Mouse (Mus musculus) cerebellum, adult 18-20 months (tissue): ENCODE measurements at regions not wholly inside any gene's neighbourhood (a gene's known extent, or its start where the extent isn't known, plus 50 kb on each side); places are given as distances from the start of the nearest gene placed in this dataset.
A peak's percentile ranks its signal among the peaks of the same experiment; 100 is the strongest.

Experiments used
- DNase-seq, 2 experiments: peaks; one replicate each; pipeline ENCODE4 v3.0.0; 2021

DNA sequence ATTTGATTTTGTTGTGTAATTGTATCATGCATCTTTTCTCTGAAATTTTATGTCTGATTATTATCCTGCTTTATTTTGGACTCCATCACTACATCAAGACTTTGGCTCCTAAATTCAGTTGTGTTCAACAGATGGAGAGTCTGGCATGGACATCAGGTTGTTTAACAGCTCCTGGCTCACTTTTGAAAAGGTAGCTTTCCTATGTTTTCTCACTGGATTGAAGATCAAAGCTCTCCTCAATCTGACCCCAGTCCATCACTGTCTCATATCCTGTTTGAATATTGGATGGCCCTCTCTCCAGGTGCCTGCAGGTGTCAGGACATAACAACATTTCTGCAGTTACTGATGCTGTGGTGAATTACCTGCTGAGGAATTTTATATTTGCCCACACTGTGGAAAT is 265.8 kb upstream of the Cntnap2 start:
- peak in 1 of 2 experiments; percentile 10 for DNase-seq

DNA sequence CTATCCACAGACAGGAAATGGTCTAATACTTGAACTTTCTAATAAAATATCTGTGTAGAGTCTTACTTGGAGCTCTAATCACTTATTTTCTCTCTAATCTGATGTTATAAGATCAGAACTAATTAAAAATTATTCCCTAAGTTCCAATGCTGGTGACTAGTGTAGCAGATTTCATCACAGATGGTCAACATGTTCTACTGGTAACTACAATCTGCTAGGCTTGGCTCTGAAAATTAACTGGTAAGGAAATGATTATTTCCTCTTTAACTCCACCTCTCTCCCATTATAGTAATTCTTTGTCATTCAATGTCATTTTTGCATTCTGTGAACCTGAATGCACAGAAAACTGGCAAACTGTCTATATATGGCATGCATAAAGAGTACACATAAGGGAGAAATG is 243.8 kb upstream of the Cntnap2 start:
- peak in 1 of 2 experiments; percentile 7 for DNase-seq

DNA sequence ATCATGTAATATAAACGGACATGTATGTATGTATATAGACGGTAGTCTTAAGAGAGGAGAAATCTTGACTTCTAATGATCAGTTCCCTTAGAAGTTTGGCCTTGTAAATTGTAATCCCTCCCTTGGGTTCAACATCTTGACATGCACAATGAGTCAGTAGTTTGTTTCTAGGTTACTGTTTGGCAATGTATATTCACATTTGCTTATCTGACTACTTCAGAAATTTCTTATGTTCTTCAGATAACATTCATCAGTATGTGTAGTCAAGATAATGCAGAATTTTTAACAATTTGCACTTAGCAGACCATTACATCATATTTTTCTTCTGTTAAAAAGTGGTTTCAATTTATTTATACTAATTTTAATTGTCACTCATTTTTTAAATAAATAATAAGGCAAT is 215.0 kb upstream of the Cntnap2 start:
- DNase-seq = no peak

DNA sequence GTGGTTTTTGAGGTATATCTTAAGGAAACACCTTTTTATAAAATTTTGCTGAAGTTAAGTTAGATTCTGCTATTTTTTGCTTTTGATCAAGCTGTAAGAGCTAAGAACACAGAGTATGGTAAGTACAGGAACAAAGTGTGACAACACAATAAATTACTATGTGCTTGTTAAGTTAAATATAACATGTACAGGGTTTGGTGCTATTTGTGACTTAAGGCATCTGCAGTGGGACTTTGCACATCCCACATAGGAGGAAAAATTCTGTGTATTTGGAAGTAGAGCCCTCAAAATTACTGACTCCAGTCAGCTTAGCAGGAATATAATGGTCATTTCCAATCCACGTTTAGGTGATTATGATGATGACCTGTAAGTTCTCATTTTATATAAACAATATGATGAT is 209.7 kb upstream of the Cntnap2 start:
- DNase-seq = no peak

DNA sequence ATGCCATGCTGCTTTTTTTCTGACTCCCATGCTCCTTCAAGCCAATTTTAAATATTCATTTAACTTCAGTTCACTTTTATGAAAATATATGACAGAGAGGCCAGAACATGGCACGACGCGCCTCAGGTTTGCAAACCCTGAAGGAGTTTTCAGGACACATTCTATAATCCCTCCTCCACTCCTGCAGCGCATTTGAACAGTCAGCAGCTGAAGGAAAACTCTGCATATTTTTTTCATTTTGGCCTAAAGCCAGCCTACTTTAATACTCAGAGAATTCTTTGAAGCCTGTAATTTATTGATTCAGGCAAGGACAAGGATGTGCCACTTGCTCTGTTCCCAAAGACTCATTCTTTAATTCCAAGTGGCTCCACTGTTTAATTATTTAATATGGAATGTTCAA is 208.3 kb upstream of the Cntnap2 start:
- DNase-seq = no peak

DNA sequence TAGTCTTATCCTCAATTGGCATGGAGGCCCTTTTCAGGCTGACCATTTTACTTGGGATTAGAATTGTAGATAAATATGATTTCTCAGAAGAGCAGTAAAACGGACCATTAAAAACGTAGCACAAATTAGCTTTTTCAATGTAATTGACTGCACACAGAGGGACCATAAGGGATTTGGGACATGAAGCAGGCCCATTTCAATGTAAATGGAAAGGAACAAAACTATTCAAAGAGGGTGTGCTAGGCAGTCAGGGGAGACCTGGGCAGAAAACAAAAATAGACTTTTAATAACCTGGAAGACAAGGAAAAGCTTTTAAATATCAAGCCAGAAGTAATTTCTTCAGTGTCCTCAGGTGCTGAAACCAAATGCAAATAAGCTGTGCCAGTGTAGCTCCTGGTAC is 158.9 kb upstream of the Cntnap2 start:
- DNase-seq = no peak
